Mouse (Mus musculus) E14TG2a.4 (cell line): ENCODE measurements around the gene Aknad1.
A peak's percentile ranks its signal among the peaks of the same experiment; 100 is the strongest.

Source experiments
- H3K27me3 ChIP-seq: 2 replicates; pipeline ENCODE4 v1.6.1; 2014; ENCODE audit warnings: low read length, control low read depth; ENCODE audit not compliant: insufficient read depth
- H3K36me3 ChIP-seq: 2 replicates; pipeline ENCODE4 v1.6.1; 2014; ENCODE audit warnings: low read length, control low read depth; ENCODE audit not compliant: insufficient read depth
- H3K4me1 ChIP-seq: replicated peaks from 2 replicates; pipeline ENCODE4 v1.6.1; 2014; ENCODE audit warnings: low read depth, low read length, control low read depth
- H3K4me3 ChIP-seq: replicated peaks from 2 replicates; pipeline ENCODE4 v1.5.1; 2014; ENCODE audit warnings: mild to moderate bottlenecking, low read length
- H3K9me3 ChIP-seq: 2 replicates; pipeline ENCODE4 v1.6.1; 2014; ENCODE audit warnings: low read length, control low read depth
- CTCF ChIP-seq: conservative IDR thresholded peaks from 2 replicates; pipeline ENCODE4 v1.5.1; 2014; ENCODE audit warnings: low read length
- NANOG ChIP-seq: IDR thresholded peaks from 2 replicates; pipeline ENCODE4 v1.6.1; 2014; ENCODE audit warnings: borderline replicate concordance, low read length, mixed read lengths
- POU5F1 ChIP-seq: IDR thresholded peaks from 2 replicates; pipeline ENCODE4 v1.6.1; 2014; ENCODE audit warnings: low read length, borderline replicate concordance

Gene Aknad1

GRCm38 (mm10) chr3:108796386-108796785 is 56.9 kb downstream of the Aknad1 start:
- no peaks in the 10 kb centered on the region for H3K9me3 ChIP-seq
- no peak for TF ChIP-seq CTCF
- TF ChIP-seq POU5F1: no peak
- no peak for TF ChIP-seq NANOG
- H3K27me3 ChIP-seq: no peaks in the 10 kb centered on the region
- no peak overlapping the region for H3K4me3 ChIP-seq
- peaks cover 39% of the 10 kb centered on the region for H3K36me3 ChIP-seq
- H3K4me1 ChIP-seq: peaks cover 9% of the 10 kb centered on the region

DNA sequence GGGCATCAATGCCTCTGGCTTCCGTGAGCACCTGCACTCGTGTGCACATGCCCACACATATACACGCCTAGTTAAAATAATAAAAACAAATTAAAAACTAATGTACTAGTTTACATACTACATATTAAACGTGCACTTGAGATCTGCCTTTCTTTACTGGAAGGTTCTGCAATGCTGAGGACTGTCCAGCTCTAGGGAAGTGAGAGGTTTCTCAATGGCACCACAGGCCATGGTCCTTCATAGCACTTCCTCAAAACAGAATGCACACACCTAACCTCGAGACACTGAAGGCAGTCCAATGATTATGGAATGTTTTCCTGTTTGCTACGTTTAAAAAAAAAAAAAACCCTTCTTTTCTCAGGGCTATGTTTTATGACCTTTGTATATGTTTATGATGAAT is 58.3 kb downstream of the Aknad1 start:
- Histone ChIP-seq H3K27me3 (no peaks in the 10 kb centered on the region), H3K4me1 (peaks cover 2% of the 10 kb centered on the region), H3K4me3 (no peak overlapping the region), H3K9me3 (no peaks in the 10 kb centered on the region), H3K36me3 (peaks cover 46% of the 10 kb centered on the region)
- no peak for TF ChIP-seq POU5F1

DNA sequence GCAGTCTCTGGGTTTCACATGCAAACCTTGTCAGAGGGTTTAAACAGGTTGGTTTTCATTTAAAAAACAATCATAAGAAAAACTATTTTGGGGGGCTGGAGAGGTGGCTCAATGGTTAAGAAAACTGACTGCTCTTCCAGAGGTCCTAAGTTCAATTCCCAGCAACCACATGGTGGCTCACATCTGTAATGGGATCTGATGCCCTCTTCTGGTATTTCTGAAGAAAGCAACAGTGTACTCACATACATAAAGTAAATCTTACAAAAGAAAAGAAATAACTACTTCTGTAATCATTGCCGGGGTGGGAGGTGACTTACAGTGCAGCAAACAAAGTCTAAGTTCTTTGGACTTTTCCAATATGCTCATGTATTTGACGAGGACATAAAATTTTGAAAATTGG is 58.9 kb downstream of the Aknad1 start:
- no peak for TF ChIP-seq NANOG
- 0 out of 2 replicates have a peak, but pooled peaks have one; percentile 4 for TF ChIP-seq CTCF
- TF ChIP-seq POU5F1: no peak
- no peaks in the 10 kb centered on the region for H3K9me3 ChIP-seq
- H3K27me3 ChIP-seq: no peaks in the 10 kb centered on the region
- no peaks in the 10 kb centered on the region for H3K4me1 ChIP-seq
- no peak overlapping the region for H3K4me3 ChIP-seq
- H3K36me3 ChIP-seq: peaks cover 52% of the 10 kb centered on the region

GRCm38 (mm10) chr3:108805622-108806021 is 66.2 kb downstream of the Aknad1 start:
- Histone ChIP-seq H3K36me3 (peaks cover 26% of the 10 kb centered on the region), H3K4me1 (no peaks in the 10 kb centered on the region), H3K4me3 (no peak overlapping the region), H3K9me3 (no peaks in the 10 kb centered on the region), H3K27me3 (no peaks in the 10 kb centered on the region)
- no peak for TF ChIP-seq NANOG
- TF ChIP-seq CTCF: no peak
- no peak for TF ChIP-seq POU5F1

- H3K4me3 ChIP-seq: no peak overlapping the region
- peaks cover 12% of the 10 kb centered on the region for H3K36me3 ChIP-seq
- TF ChIP-seq POU5F1: no peak
- no peaks in the 10 kb centered on the region for H3K9me3 ChIP-seq
- no peaks in the 10 kb centered on the region for H3K4me1 ChIP-seq
- no peaks in the 10 kb centered on the region for H3K27me3 ChIP-seq
Observed at GRCm38 (mm10) chr3:108810747-108811263, 71.3 kb downstream of the Aknad1 start.

DNA sequence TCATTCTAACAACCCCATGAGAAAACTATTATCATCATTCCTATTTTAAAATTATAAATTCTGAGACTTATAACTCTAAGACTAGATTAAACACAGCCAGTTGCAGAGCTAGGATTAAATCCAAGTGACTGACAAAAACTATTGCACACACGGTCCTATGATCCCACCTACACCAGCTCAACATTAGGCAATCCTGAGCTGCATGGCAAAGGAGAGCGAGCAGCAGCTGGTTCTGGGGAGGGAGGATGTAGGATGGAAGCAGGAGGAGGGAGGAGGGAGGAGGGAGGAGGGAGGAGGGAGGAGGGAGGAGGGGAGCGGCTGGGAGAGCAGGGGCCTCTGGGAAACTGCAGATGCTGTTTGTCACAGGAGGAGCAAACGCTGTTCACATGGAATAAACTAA is 76.2 kb downstream of the Aknad1 start:
- Histone ChIP-seq H3K27me3 (no peaks in the 10 kb centered on the region), H3K4me3 (no peak overlapping the region), H3K9me3 (no peaks in the 10 kb centered on the region), H3K36me3 (peaks cover 12% of the 10 kb centered on the region; the same call in 1 of the 2 replicates), H3K4me1 (no peaks in the 10 kb centered on the region)
- TF ChIP-seq NANOG (no peak), CTCF (no peak), POU5F1 (no peak)

- TF ChIP-seq CTCF: no peak
- TF ChIP-seq NANOG: no peak
- TF ChIP-seq POU5F1: no peak
- H3K4me3 ChIP-seq: 0 out of 2 replicates have a peak overlapping the region, but pooled peaks have one; percentile 24
- peaks cover 14% of the 10 kb centered on the region for H3K36me3 ChIP-seq
- peaks cover 14% of the 10 kb centered on the region for H3K4me1 ChIP-seq
- no peaks in the 10 kb centered on the region for H3K27me3 ChIP-seq
- H3K9me3 ChIP-seq: no peaks in the 10 kb centered on the region
Observed at GRCm38 (mm10) chr3:108830493-108830892, 91.0 kb downstream of the Aknad1 start.

- Histone ChIP-seq H3K27me3 (no peaks in the 10 kb centered on the region), H3K4me1 (peaks cover 14% of the 10 kb centered on the region), H3K4me3 (no peak overlapping the region), H3K36me3 (peaks cover 7% of the 10 kb centered on the region), H3K9me3 (no peaks in the 10 kb centered on the region)
- TF ChIP-seq POU5F1: no peak
- TF ChIP-seq NANOG: no peak
- no peak for TF ChIP-seq CTCF
Observed at GRCm38 (mm10) chr3:108831750-108832149, 92.3 kb downstream of the Aknad1 start.
